Mouse (Mus musculus): Measurements from ENCODE around the gene Ubald1.
A peak's percentile ranks its signal among the peaks of the same experiment; 100 is the strongest.

- TF ChIP-seq CTCF (IDR thresholded peaks at IDR 0.05; ENCODE audit: extremely low read depth, insufficient read depth, low read length) (no peak), POLR2A (IDR thresholded peaks at IDR 0.05; ENCODE audit: extremely low read depth, insufficient read depth, low read length) (peak; percentile 70)
Observed at GRCm38 (mm10) chr16:4879708-4880124, 399 bp downstream of the Ubald1 start.

All from cortical plate, adult 2 months (tissue).